Mouse (Mus musculus) ES-E14 (cell line): ENCODE results near the gene Smad3.

Experiments used
- MAFK ChIP-seq: IDR thresholded peaks from 2 replicates; pipeline ENCODE4 v1.6.1; 2014; ENCODE audit warnings: mild to moderate bottlenecking, low read depth, low read length, inconsistent platforms; ENCODE audit not compliant: insufficient read depth
- ZNF384 ChIP-seq: IDR thresholded peaks from 2 replicates; pipeline ENCODE4 v1.6.1; 2012; ENCODE audit warnings: low read depth, low read length, inconsistent platforms

- no peak for TF ChIP-seq ZNF384
- no peak for TF ChIP-seq MAFK
Observed at GRCm38 (mm10) chr9:63741792-63742191, 16.0 kb downstream of the Smad3 start.
